Mouse (Mus musculus) G1E (cell line): ENCODE data around the gene Pip5k1b. TPM values are rescaled to one million over a fixed set of nuclear protein-coding genes. Genes with fewer than 3 reads are reported as not detected.

ENCODE experiments used
- ATAC-seq: 2 replicates; pipeline ENCODE4 v1.8.0; 2016; ENCODE audit warnings: mild to moderate bottlenecking; ENCODE audit not compliant: insufficient number of reproducible peaks, poor library complexity, low FRiP score, severe bottlenecking; ENCODE audit errors: extremely low read depth
- DNase-seq: peaks from one replicate; pipeline ENCODE4 v3.0.0; 2012; ENCODE audit warnings: low spot score
- H3K27me3 ChIP-seq: 2 replicates; pipeline ENCODE4 v1.6.1; 2012; ENCODE audit warnings: mild to moderate bottlenecking, low read length, inconsistent platforms; ENCODE audit not compliant: insufficient read depth
- H3K36me3 ChIP-seq: replicated peaks from 2 replicates; pipeline ENCODE3; 2012; ENCODE audit warnings: mild to moderate bottlenecking, inconsistent platforms
- H3K4me1 ChIP-seq: 2 replicates; pipeline ENCODE4 v1.6.1; 2012; ENCODE audit warnings: low read depth, low read length, inconsistent platforms, mixed read lengths; ENCODE audit not compliant: insufficient read depth
- H3K4me3 ChIP-seq: 2 replicates; pipeline ENCODE4 v1.5.1; 2012; ENCODE audit warnings: low read depth, mild to moderate bottlenecking, inconsistent platforms, low read length, moderate library complexity, mixed read lengths
- H3K9me3 ChIP-seq: replicated peaks from 2 replicates; pipeline ENCODE4 v1.6.1; 2012; ENCODE audit warnings: inconsistent platforms
- CTCF ChIP-seq: IDR thresholded peaks from 2 replicates; pipeline ENCODE4 v1.5.1; 2012; ENCODE audit warnings: low read depth, low read length, inconsistent platforms, mixed read lengths
- GATA1 ChIP-seq: IDR thresholded peaks from 2 replicates; pipeline ENCODE4 v1.6.1; 2012; ENCODE audit warnings: borderline replicate concordance, low read length, inconsistent platforms, mixed read lengths
- GATA2 ChIP-seq: IDR thresholded peaks from 2 replicates; pipeline ENCODE4 v1.6.1; 2012; ENCODE audit warnings: low read depth, low read length, inconsistent platforms, borderline replicate concordance
- POLR2AphosphoS5 ChIP-seq: IDR thresholded peaks from 2 replicates; pipeline ENCODE4 v1.6.1; 2012; ENCODE audit warnings: low read depth, low read length, inconsistent platforms; ENCODE audit not compliant: insufficient replicate concordance
- TAL1 ChIP-seq: conservative IDR thresholded peaks from 2 replicates; pipeline ENCODE4 v1.6.1; 2012; ENCODE audit warnings: low read depth, low read length, inconsistent platforms, mixed read lengths
- polyA plus RNA-seq: library from polyadenylated mRNA; stranded (reverse); fragments of >175 nt; gene quantifications from 2 replicates; pipeline ENCODE4 v1.2.3, GENCODE M21; 2012
- total RNA-seq, 2 experiments: library from RNA; stranded (forward) in 1 of 2; stranded (reverse) in 1 of 2; fragments of 200-1000 nt in 1 of 2; fragments of >200 nt in 1 of 2; fragmentation: Nextera tagmentation in 1 of 2; gene quantifications; 2 replicates each; pipeline ENCODE4 v1.2.3; 2014 to 2017

Gene Pip5k1b
- total and polyA plus RNA-seq, 3 experiments, result 12.7 to 66.4 (median 23.6) TPM

DNA sequence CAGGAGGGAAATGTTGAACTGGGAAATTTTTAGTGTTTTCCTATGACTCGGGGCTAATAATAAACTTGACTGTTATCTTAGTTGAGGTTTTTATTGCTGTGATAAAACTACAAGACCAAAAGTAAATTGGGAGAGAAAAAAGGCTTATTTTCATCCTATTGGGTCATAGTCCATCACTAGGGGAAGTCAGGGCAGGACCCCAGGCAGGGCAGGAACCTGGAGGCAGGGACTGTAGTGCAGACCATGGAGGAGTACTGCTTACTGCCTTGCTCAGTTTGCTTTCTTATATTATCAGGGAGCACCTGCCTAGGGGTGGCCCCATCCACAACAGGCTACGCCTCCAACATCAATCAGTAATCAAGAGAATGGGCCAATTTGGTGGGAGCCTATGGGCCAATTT, 101.2 kb downstream of the Pip5k1b start:
- H3K4me1 ChIP-seq, result peaks cover 63% of the 10 kb centered on the region
- no peak for DNase-seq
- peaks cover 44% of the 10 kb centered on the region for H3K36me3 ChIP-seq
- no peaks in the 10 kb centered on the region for H3K27me3 ChIP-seq
- no peak for ATAC-seq
- no peak for TF ChIP-seq GATA2
- TF ChIP-seq GATA1, result no peak
- H3K4me3 ChIP-seq, result no peak overlapping the region
- H3K9me3 ChIP-seq, result no peaks in the 10 kb centered on the region

DNA sequence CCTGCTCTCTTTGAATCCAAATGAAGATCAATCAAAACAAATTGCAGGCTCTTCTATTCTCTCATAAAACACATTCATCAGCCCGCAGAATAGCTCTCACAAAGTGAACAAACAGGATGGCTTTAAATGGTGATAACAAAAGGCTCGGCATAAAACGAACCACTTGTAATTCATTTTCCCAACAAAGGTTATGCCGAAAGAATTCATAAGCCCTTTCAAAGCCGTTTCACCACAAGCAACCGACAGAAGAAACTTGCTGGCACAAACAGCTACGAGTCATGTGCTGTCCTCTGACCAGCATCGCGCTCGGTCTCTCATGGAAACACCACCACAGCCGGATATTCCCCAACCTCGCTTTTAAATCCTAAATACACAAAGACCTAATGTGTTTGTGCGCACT, 102.3 kb downstream of the Pip5k1b start:
- Histone ChIP-seq H3K27me3 (no peaks in the 10 kb centered on the region), H3K4me1 (peaks cover 66% of the 10 kb centered on the region)
- ATAC-seq, result no peak

DNA sequence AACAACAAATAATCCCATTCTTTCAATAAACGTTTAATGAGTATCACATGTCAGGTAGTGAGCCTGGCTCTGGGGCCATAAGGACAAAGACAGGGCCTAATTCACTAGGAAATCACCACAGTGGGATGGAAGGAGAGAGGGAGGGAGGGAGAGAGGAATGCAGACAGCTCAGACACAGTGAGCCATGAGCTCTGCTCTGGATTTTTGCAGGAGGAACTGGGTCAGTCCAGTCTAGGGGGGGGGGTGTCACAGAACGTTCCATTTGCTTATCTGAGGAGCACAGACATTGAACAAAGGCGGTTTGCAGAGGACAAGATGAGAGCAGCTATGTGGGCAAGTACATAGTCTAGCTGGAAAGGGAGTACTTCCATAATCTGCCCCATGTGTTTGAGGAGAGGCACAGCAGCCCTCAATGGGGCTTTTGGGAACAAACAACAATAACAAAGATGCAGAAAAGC, 103.2 kb downstream of the Pip5k1b start:
- Histone ChIP-seq H3K4me1 (peaks cover 66% of the 10 kb centered on the region), H3K9me3 (no peaks in the 10 kb centered on the region), H3K4me3 (no peak overlapping the region; the same call in 1 of the 2 replicates), H3K27me3 (no peaks in the 10 kb centered on the region), H3K36me3 (peaks cover 42% of the 10 kb centered on the region)
- peak; percentile 50 for DNase-seq
- peak; percentile 87 for ATAC-seq
- peak; percentile 58 for TF ChIP-seq TAL1
- TF ChIP-seq POLR2AphosphoS5, result no peak
- no peak for TF ChIP-seq CTCF
- no peak for TF ChIP-seq GATA2
- TF ChIP-seq GATA1, result no peak

More for the DNA sequence above, 102.3 kb downstream of the Pip5k1b start:
- no peak for DNase-seq
- Histone ChIP-seq H3K4me3 (no peak overlapping the region), H3K9me3 (no peaks in the 10 kb centered on the region), H3K36me3 (peaks cover 48% of the 10 kb centered on the region)
- no peak for TF ChIP-seq GATA1

DNA sequence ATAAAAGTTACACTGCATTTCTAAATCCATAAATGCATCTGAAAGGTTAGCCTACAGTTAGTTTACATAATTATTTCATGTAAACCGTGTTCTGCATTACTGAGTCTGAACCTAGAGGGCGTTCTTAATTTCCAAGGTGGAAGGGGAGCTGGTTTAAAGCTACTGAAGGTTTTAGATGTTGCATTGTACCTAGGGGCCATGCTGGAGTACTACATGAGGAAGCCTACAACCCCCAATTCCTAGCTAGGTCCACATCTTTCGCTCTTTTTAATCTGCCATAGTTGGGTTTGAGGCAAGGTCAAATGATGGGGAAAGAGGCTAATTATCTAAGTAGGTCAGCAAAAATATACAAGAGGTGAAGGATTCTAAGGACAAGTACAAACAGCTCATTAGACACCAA, 104.0 kb downstream of the Pip5k1b start:
- peaks cover 40% of the 10 kb centered on the region for H3K36me3 ChIP-seq
- DNase-seq (no peak), ATAC-seq (no peak)
- H3K9me3 ChIP-seq, result no peaks in the 10 kb centered on the region
- H3K4me1 ChIP-seq, result peaks cover 65% of the 10 kb centered on the region
- no peak overlapping the region for H3K4me3 ChIP-seq
- no peak for TF ChIP-seq GATA2
- TF ChIP-seq POLR2AphosphoS5, result no peak
- TF ChIP-seq TAL1, result no peak
- no peak for TF ChIP-seq GATA1
- TF ChIP-seq CTCF, result no peak
- no peaks in the 10 kb centered on the region for H3K27me3 ChIP-seq

DNA sequence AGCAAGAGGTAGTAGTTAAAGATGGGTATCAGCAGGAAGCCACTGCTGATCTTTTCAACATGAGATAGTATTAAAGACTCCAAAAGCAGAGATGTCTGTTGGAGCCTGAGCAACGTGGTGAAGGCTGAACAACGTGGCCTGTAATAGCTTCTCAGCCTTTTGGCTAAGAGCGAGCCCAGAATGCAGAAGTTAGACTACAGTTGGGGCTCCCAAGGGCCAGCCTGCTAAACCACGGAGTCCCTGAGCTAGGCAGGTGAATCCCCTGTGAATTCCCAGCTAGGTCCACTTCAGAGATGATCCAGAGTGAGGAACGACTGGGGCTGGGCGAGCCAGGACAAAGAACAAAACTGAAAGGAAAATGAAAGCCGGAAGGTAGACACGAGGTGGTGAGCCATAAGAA, 104.9 kb downstream of the Pip5k1b start:
- H3K27me3 ChIP-seq, result no peaks in the 10 kb centered on the region
- peak; percentile 6 for DNase-seq
- peak overlapping the region; percentile 33; the same call in 1 of the 2 replicates for H3K4me3 ChIP-seq
- no peak for TF ChIP-seq GATA1
- peaks cover 34% of the 10 kb centered on the region for H3K36me3 ChIP-seq
- H3K4me1 ChIP-seq, result peaks cover 57% of the 10 kb centered on the region
- no peaks in the 10 kb centered on the region for H3K9me3 ChIP-seq
- 0 out of 2 replicates have a peak, but pooled peaks have one; percentile 30 for ATAC-seq

DNA sequence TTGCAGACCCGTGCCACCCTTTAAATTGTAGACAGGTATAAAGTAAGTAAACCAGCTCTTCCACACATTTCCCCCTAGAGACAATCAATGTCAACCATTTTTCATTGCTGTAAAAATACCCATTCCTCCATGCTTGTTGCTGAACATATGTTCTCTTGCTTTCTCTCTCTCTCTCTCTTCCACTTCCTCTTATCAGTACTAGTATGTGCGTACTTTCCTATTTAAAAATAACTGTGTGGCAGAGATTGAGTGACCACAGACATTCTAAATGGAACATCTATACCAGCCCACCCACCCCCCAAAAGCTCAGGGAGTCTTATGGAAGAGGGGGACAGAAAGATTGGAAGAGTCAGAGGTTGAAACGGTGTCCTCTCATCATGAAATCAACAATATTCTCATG, 111.3 kb downstream of the Pip5k1b start:
- Histone ChIP-seq H3K4me1 (peaks cover 28% of the 10 kb centered on the region), H3K4me3 (no peak overlapping the region), H3K9me3 (no peaks in the 10 kb centered on the region), H3K27me3 (no peaks in the 10 kb centered on the region), H3K36me3 (peaks cover 48% of the 10 kb centered on the region)
- TF ChIP-seq GATA1, result no peak
- no peak for TF ChIP-seq POLR2AphosphoS5
- no peak for TF ChIP-seq CTCF
- no peak for TF ChIP-seq GATA2
- no peak for TF ChIP-seq TAL1
- ATAC-seq, result no peak
- no peak for DNase-seq

DNA sequence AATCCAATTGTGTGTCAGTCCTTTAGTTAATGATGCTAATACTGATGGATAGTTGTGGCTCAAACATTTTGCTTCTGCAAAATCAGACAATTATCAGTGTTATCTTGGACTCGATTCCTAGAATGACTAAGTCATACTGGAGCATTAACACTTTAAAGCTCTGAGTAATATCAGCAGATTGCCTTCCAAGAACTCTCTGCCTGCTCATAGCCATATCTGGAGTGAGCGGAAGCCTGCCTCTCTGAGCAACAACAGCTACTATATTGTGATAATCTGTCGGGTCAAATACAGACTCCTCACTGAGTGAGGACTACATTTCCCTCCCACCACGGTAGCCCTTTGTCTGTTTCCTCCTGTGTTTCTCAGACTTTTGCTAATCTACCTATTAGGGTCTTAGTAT, 116.0 kb downstream of the Pip5k1b start:
- ATAC-seq (peak; percentile 89), DNase-seq (peak; percentile 21)
- Histone ChIP-seq H3K4me1 (peaks cover 25% of the 10 kb centered on the region), H3K27me3 (no peaks in the 10 kb centered on the region), H3K9me3 (no peaks in the 10 kb centered on the region), H3K4me3 (no peak overlapping the region; the same call in 1 of the 2 replicates), H3K36me3 (peaks cover 58% of the 10 kb centered on the region)
- TF ChIP-seq TAL1, result no peak; the same call in 1 of the 2 replicates
- no peak for TF ChIP-seq POLR2AphosphoS5
- no peak for TF ChIP-seq GATA1
- TF ChIP-seq CTCF, result no peak
